Mouse (Mus musculus) embryonic facial prominence, embryonic 12.5 days (tissue): ENCODE measurements at regions not wholly inside any gene's neighbourhood (a gene's known extent, or its start where the extent isn't known, plus 50 kb on each side); places are given as distances from the start of the nearest gene placed in this dataset.

ENCODE experiments used
- ATAC-seq: fragments of 200-750 bp; cut with Nextera tagmentation; 2 replicates; pipeline ENCODE4 v1.8.0; 2017; ENCODE audit not compliant: insufficient number of reproducible peaks, insufficient read depth, low FRiP score, low TSS enrichment
- H3K27ac ChIP-seq: fragments of 300-500 bp; sonication (generic); 2 replicates; pipeline ENCODE4 v1.5.1; 2016; ENCODE audit warnings: mild to moderate bottlenecking
- H3K27me3 ChIP-seq: fragments of 300-500 bp; sonication (generic); 2 replicates; pipeline ENCODE4 v1.6.1; 2016; ENCODE audit warnings: mild to moderate bottlenecking, moderate library complexity
- H3K36me3 ChIP-seq: fragments of 300-500 bp; sonication (generic); 2 replicates; pipeline ENCODE4 v1.6.1; 2016; ENCODE audit warnings: mild to moderate bottlenecking
- H3K4me1 ChIP-seq: fragments of 300-500 bp; sonication (generic); 2 replicates; pipeline ENCODE4 v1.6.1; 2016
- H3K4me2 ChIP-seq: fragments of 300-500 bp; sonication (generic); replicated peaks from 2 replicates; pipeline ENCODE4 v1.6.1; 2016; ENCODE audit warnings: mild to moderate bottlenecking, moderate library complexity
- H3K4me3 ChIP-seq: fragments of 300-500 bp; sonication (generic); 2 replicates; pipeline ENCODE4 v1.5.1; 2016; ENCODE audit warnings: mild to moderate bottlenecking
- H3K9ac ChIP-seq: fragments of 300-500 bp; sonication (generic); 2 replicates; pipeline ENCODE4 v1.6.1; 2016; ENCODE audit warnings: mild to moderate bottlenecking, moderate library complexity
- H3K9me3 ChIP-seq: fragments of 300-500 bp; sonication (generic); 2 replicates; pipeline ENCODE4 v1.6.1; 2016; ENCODE audit warnings: mild to moderate bottlenecking, moderate library complexity
- WGBS: fragments of 180-500 bp; shearing (Covaris S2); methylation state at CpG from one replicate; pipeline ENCODE4 v1.1.7; 2016; 5-methylcytosine and 5-hydroxymethylcytosine counted together

DNA sequence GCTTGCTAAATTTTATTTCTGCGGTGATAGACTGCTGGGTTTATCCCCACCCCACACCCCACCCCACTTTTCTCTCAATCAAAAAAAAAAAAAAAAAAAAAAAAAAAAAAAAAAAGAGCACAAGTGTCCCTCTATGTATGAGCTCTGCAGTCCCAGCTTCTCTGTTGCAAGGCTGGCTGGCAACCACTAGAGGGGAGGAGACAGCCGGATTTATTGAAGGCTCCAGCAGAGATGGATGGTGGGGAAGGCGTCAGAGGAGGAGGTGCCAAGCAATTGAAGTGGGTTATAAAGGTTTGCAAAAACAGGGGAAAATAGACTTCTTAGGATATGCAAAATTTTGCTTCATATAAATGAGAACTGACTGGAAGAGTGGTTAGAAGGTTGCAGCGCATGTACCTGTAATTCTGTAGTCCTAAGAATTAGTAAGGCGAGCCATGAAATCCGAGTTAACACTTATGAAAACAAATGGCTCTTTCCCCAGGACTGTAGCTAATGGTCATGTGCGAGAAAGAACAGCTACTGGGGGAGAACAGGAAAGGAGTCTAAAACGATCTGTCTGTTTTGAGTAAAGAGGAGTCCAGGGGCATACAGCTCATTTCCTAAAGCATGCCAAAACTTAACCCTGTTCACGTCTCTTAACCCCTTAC, 885.1 kb upstream of the Pou3f3 start:
- Histone ChIP-seq H3K4me3 (peak overlapping the region; percentile 15; the same call in 1 of the 2 replicates), H3K9me3 (no peaks in the 10 kb centered on the region), H3K36me3 (no peaks in the 10 kb centered on the region), H3K27ac (no peak overlapping the region), H3K4me2 (peak overlapping the region; percentile 50), H3K9ac (no peak overlapping the region), H3K4me1 (0 out of 2 replicates have a peak, but pooled peaks cover 4% of the 10 kb centered on the region), H3K27me3 (no peaks in the 10 kb centered on the region; the same call in 1 of the 2 replicates)
- ATAC-seq = peak; percentile 83; the same call in 1 of the 2 replicates
- WGBS = 7% methylated on average over 9 of the region's 9 CpGs

DNA sequence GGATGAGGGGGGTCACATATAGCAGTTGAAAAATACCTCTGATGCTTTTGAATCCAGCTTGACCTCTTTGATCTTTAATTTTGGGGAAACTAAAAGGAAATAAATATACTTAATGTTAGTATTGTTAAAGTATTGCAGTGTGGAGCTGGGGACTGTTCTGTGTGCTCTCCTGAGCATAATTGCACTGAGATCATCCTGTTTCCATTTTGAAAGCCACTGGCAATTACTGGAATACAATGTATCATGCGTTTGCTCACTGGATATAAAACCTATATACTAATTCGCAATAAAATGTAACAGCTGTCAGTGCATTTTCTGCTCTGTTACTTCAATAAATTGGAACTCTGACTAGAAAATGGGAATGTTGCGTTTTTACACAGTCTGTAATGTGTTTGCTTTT, 884.4 kb upstream of the Pou3f3 start:
- no peak for ATAC-seq
- H3K4me1 ChIP-seq = 0 out of 2 replicates have a peak, but pooled peaks cover 4% of the 10 kb centered on the region
- H3K9ac ChIP-seq = no peak overlapping the region
- H3K27me3 ChIP-seq = no peaks in the 10 kb centered on the region; the same call in 1 of the 2 replicates
- H3K9me3 ChIP-seq = no peaks in the 10 kb centered on the region
- H3K36me3 ChIP-seq = no peaks in the 10 kb centered on the region
- H3K4me2 ChIP-seq = no peak overlapping the region
- no peak overlapping the region for H3K4me3 ChIP-seq
- 67% methylated on average over 3 of the region's 3 CpGs for WGBS
- no peak overlapping the region for H3K27ac ChIP-seq

DNA sequence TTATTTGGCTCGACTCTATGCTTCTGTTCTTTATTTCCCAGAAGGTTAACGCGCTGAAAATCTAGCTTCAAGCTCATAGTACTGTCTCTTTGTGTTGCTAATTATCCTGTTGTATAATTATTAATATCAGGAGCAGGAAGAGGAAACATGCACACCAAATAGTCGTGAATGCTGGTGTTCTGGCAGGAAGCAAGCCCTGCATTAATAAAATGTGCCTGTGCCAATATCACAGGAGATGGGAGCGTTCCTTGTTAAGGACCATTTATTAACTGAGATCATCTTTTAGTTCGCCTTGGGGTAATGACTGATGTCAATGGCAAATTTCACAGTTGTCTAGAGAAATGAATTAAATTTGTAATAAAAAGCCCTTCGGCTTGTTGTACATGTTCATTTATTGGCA, 883.5 kb upstream of the Pou3f3 start:
- H3K4me1 ChIP-seq = 0 out of 2 replicates have a peak, but pooled peaks cover 4% of the 10 kb centered on the region
- no peak overlapping the region for H3K9ac ChIP-seq
- no peaks in the 10 kb centered on the region for H3K9me3 ChIP-seq
- WGBS = 55% methylated on average over 7 of the region's 7 CpGs
- ATAC-seq = no peak
- H3K4me3 ChIP-seq = no peak overlapping the region
- H3K27me3 ChIP-seq = no peaks in the 10 kb centered on the region; the same call in 1 of the 2 replicates
- H3K36me3 ChIP-seq = no peaks in the 10 kb centered on the region
- H3K27ac ChIP-seq = no peak overlapping the region
- no peak overlapping the region for H3K4me2 ChIP-seq

DNA sequence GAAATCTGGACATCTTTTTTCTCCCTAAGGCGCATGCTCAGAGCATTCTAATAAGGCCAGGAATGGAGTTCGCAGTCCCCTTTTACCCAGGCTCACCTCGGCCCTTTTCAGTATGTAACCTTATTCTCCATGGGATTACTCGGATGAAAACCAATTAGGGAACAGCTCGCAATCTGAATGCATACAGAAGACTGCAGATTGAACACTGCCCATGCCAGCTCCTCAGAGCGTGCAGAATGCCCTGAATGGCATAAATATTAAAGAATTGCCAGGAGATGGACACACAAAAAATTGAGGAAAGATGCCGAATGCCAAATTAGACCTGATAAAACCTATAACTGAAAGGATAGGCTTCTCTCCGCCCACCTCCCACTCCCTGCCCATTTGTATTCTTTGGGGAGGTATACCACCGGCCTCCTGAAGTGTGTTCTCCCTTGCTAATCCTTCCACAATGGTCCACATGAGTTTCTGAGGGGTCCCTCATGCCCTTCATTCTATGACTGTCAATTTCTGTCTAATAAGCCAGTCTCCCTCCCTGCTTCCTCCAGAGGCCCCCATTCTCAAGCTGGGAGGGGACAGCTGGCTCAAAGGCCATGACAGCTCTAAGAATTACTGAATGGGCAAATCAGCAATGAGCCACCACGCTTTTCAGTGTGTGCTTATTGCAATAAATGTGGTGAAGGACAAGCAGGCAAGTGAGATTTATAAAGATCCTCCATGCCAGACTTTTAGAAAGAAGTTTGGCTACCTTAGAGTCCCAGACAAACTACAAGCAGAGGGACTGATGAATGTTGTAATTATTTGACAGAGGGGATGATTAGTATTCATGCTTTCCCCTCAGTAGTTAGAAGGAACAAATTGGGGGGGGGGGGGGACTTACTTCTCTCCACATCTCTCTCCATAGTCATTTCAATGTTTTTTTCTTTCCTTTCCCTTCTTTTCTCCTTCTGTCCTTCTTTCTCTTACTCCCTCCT, 881.2 kb upstream of the Pou3f3 start:
- H3K36me3 ChIP-seq = no peaks in the 10 kb centered on the region
- H3K4me2 ChIP-seq = no peak overlapping the region
- H3K27ac ChIP-seq = no peak overlapping the region
- no peaks in the 10 kb centered on the region for H3K9me3 ChIP-seq
- no peak overlapping the region for H3K4me3 ChIP-seq
- ATAC-seq = no peak
- 61% methylated on average over 10 of the region's 10 CpGs for WGBS
- H3K9ac ChIP-seq = no peak overlapping the region
- 0 out of 2 replicates have a peak, but pooled peaks cover 4% of the 10 kb centered on the region for H3K4me1 ChIP-seq
- H3K27me3 ChIP-seq = no peaks in the 10 kb centered on the region

DNA sequence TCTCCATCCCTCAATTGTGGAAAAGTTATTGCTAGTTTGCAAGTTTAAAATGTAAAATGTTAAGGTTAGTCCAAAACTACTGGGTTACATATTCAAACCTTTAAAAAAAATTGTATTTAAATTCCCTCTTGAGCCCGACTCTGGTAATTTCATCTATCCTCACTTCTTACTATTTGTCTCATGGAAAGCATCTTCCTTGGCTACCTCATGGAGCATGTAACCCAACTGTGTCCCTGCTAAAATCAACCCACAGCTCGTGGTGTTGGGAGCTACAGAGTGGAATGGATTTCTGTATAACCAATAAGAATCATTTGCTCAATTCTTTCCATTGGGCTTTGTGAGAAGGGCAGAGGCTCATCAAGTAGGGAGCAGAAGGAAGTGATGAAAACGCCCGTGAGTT, 880.5 kb upstream of the Pou3f3 start:
- Histone ChIP-seq H3K4me1 (0 out of 2 replicates have a peak, but pooled peaks cover 4% of the 10 kb centered on the region), H3K9ac (no peak overlapping the region), H3K4me2 (no peak overlapping the region), H3K27ac (no peak overlapping the region), H3K27me3 (no peaks in the 10 kb centered on the region), H3K36me3 (no peaks in the 10 kb centered on the region), H3K4me3 (no peak overlapping the region), H3K9me3 (no peaks in the 10 kb centered on the region)
- no peak for ATAC-seq
- WGBS = 84% methylated on average over 4 of the region's 4 CpGs

DNA sequence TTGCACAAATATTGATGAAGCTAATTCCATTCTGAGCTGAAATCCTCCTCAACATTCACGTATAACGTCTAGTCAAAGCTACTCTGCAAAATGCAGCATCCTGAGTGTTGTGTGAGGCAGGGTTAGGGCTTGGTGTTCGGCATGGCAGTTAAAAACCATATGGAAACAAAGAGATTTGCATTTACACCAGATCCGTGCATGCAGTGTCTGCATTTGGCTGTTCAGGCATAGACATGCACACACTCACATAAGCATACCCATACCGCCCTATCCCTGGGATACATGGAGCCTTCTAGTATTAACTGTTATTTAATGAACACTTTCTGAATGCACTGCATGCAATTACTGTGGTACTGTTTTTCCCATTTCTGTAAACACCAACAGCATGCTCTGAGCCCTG, 872.8 kb upstream of the Pou3f3 start:
- H3K27ac ChIP-seq = no peak overlapping the region
- no peak overlapping the region for H3K4me3 ChIP-seq
- 83% methylated on average over 5 of the region's 5 CpGs for WGBS
- H3K9me3 ChIP-seq = no peaks in the 10 kb centered on the region
- no peaks in the 10 kb centered on the region for H3K4me1 ChIP-seq
- ATAC-seq = no peak
- no peaks in the 10 kb centered on the region for H3K27me3 ChIP-seq
- no peak overlapping the region for H3K4me2 ChIP-seq
- no peak overlapping the region for H3K9ac ChIP-seq
- no peaks in the 10 kb centered on the region for H3K36me3 ChIP-seq

DNA sequence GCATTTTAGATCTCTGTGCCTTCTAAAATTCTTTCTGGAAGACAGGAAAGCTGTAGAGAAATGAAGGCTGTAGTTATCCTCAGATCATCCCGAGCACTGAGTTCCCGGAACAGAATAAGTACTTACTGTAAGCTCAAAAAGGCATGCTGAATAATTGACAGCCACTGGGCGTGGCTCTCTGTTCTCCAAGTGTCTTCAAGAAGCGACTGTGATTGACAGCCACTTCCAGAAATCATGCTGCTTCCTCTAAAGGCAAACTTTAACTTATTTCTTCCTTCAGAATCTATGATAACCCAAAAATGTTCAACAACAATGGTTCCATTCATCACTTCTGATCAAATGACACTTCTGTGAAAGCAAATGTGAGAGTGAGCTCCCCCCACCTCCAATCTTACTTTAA, 870.3 kb upstream of the Pou3f3 start:
- Histone ChIP-seq H3K9ac (no peak overlapping the region), H3K27me3 (no peaks in the 10 kb centered on the region), H3K27ac (no peak overlapping the region), H3K9me3 (no peaks in the 10 kb centered on the region), H3K36me3 (no peaks in the 10 kb centered on the region), H3K4me2 (no peak overlapping the region), H3K4me1 (no peaks in the 10 kb centered on the region), H3K4me3 (no peak overlapping the region)
- ATAC-seq = no peak
- 67% methylated on average over 4 of the region's 4 CpGs for WGBS

DNA sequence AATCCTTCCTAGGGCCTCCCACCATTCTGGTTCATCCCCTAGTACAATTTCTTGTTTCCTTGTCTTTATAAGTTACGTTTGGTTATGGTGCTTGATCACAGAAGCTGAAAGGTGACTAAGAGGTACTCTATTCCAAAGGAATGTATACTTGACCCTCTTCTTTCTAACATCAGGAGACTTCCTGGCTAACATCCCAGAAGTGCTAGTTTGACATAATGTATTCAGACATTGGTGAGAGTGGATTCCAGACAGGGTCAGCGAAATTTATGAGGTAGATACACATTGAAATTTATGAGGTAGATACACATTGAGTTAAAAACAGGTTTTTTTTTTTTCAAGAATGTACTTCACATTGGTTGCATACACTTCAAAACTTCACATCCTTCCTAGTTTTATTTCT, 863.9 kb upstream of the Pou3f3 start:
- Histone ChIP-seq H3K36me3 (no peaks in the 10 kb centered on the region), H3K27me3 (no peaks in the 10 kb centered on the region), H3K9me3 (no peaks in the 10 kb centered on the region), H3K4me2 (no peak overlapping the region), H3K27ac (no peak overlapping the region), H3K4me3 (no peak overlapping the region), H3K4me1 (no peaks in the 10 kb centered on the region), H3K9ac (no peak overlapping the region)
- ATAC-seq = no peak
- 73% methylated on average over 2 of the region's 2 CpGs for WGBS
